Mouse (Mus musculus) brain, embryonic 14.5 days (tissue): ENCODE data around the gene Psmb3. TPM values are rescaled to one million over a fixed set of nuclear protein-coding genes. Genes with fewer than 3 reads are reported as not detected.
"Not testable (repeated sequence)": the region's sequence is repeated elsewhere in the genome, so short reads cannot be mapped to it uniquely, and the experiment has no call there.

ENCODE experiments used
- DNase-seq: peaks from one replicate; pipeline ENCODE4 v3.0.0-alpha.2; 2011; ENCODE audit warnings: low read depth
- CTCF ChIP-seq: fragments of 200-500 bp; IDR thresholded peaks from 2 replicates; pipeline ENCODE4 v1.5.1; 2012; ENCODE audit warnings: inconsistent platforms, mild to moderate bottlenecking, moderate library complexity, borderline replicate concordance; ENCODE audit not compliant: insufficient read depth, insufficient read length; ENCODE audit errors: extremely low read depth
- POLR2A ChIP-seq: fragments of 200-500 bp; IDR thresholded peaks from 2 replicates; pipeline ENCODE4 v1.6.1; 2012; ENCODE audit warnings: mild to moderate bottlenecking, inconsistent platforms, borderline replicate concordance; ENCODE audit not compliant: poor library complexity, insufficient read depth, insufficient read length, severe bottlenecking; ENCODE audit errors: extremely low read depth
- polyA plus RNA-seq: library from polyadenylated mRNA; depleted of rRNA; stranded (reverse); fragments of >200 nt; gene quantifications from 2 replicates; pipeline ENCODE4 v1.2.3, GENCODE M21; 2012

The Psmb3 gene
- polyA plus RNA-seq, 1 experiment, result 356 TPM

DNA sequence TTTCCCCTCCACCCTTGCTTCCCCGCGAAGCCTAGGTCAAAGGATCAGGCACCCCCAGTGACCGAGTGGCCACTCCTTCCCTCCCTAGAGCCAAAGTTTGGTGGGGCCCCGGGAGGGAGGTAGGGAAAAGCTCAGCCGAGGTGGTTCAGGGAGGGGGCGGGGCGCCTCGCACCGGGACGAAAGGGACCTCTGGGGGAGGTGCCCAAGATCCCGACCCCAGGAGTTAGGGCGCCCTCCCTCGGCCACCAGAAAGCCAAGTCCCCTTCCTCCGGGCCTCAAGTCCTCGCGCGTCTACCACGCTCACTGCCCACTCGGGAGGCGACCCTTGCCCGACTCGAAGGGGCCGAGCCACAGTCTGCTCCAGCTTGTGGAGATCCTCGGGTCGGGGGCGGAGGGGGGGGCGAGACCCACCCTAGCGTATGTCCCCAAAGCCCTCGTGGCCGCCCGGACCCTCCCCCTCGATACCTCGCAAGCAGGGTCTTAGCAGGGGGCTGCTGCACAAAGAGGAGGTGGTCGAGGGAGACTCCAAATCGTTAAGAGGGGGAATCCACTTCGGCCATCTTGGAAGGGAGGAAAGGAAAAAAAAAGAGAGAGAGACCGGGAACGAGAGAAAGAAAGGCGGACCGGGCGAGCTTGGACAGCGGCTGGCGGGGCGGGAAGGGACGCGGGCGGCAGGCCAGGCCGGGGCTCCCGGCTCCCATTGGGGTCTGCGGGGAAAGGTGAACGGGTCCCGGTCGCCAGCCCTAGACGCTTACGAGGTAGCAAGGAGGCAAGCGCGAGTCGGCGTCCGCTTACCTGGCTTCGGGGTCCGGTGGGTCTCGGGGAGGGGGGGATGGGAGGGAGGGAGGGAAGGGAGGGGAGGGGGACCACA lies 4.2 kb upstream of the Psmb3 start:
- peak; percentile 86 for DNase-seq
- TF ChIP-seq POLR2A (no peak; the same call in 1 of the 2 replicates), CTCF (peak; percentile 40; the same call in 1 of the 2 replicates)

GRCm38 (mm10) chr11:97699626-97700002 lies 3.6 kb upstream of the Psmb3 start:
- TF ChIP-seq CTCF, result no peak
- peak; percentile 65; the same call in 1 of the 2 replicates for TF ChIP-seq POLR2A
- DNase-seq, result peak; percentile 99

- DNase-seq, result peak; percentile 88
- TF ChIP-seq CTCF (no peak), POLR2A (peak; percentile 56)
Observed at GRCm38 (mm10) chr11:97700003-97700745, 3.0 kb upstream of the Psmb3 start, which contains the start of gene Pcgf2. Gene Pcgf2, minus strand, starts transcription at chr11:97700497.

GRCm38 (mm10) chr11:97700746-97701580 lies 2.2 kb upstream of the Psmb3 start:
- TF ChIP-seq POLR2A (no peak), CTCF (no peak)
- DNase-seq, result peak; percentile 66

GRCm38 (mm10) chr11:97701581-97702392 lies 1.4 kb upstream of the Psmb3 start:
- no peak for TF ChIP-seq POLR2A
- TF ChIP-seq CTCF, result no peak
- no peak for DNase-seq

GRCm38 (mm10) chr11:97702393-97702745 lies 830 bp upstream of the Psmb3 start:
- no peak for TF ChIP-seq CTCF
- no peak for TF ChIP-seq POLR2A

GRCm38 (mm10) chr11:97710067-97710466 lies 6.9 kb downstream of the Psmb3 start:
- not testable (repeated sequence) for DNase-seq

More at GRCm38 (mm10) chr11:97702393-97702745, 830 bp upstream of the Psmb3 start:
- peak; percentile 95 for DNase-seq

- no peak for TF ChIP-seq CTCF
- no peak for TF ChIP-seq POLR2A
- no peak for DNase-seq
Observed at GRCm38 (mm10) chr11:97711200-97711900, 8.2 kb downstream of the Psmb3 start.

DNA sequence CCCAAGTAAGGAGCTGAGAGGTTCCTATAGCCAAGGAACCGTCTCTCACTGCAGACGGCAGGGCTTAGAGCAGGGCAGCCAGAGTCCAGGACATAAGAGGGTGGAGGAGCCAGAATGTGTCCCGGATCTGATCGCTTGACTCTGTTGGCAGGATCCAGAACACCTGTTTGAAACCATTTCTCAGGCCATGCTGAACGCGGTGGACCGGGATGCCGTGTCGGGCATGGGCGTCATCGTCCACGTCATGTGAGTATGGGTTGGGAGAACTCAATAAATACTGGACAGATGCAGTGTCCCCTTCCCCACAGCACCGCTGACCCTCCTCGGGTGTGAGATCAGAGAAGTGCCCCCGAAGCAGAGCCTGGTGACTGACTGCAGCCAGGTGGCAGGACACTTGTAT lies 9.1 kb downstream of the Psmb3 start:
- TF ChIP-seq CTCF (no peak), POLR2A (no peak)
- no peak for DNase-seq

DNA sequence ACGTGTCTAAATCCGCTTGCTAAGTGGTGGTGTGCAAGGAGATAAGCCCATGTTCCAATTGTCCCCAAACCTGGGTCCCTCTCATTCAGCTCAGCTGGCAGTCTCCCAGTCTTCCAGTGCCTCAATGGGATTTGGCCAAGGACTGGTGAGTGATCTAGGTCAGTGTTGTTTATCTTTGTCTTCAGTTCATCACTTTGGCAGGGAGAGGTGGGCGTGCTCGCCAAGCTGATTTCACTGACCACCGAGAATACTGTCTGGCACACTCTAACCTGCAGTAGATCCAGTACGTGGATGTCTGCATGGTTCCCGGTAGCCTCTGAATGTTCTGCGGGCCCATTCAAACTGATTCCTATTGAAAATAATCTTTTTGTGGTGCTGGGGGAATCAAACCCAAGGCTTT lies 10.7 kb downstream of the Psmb3 start:
- TF ChIP-seq POLR2A (no peak), CTCF (no peak)
- peak; percentile 15 for DNase-seq

- DNase-seq, result no peak
- no peak for TF ChIP-seq CTCF
Observed at GRCm38 (mm10) chr11:97714356-97714755, 11.2 kb downstream of the Psmb3 start.
